Mouse (Mus musculus): ENCODE measurements at regions not wholly inside any gene's neighbourhood (a gene's known extent, or its start where the extent isn't known, plus 50 kb on each side); places are given as distances from the start of the nearest gene placed in this dataset.

GRCm38 (mm10) chr14:76714727-76715126 is 158.0 kb upstream of the Serp2 start:
- DNase-seq (ENCODE audit: low read depth, low spot score) = no peak

- no peak for DNase-seq (ENCODE audit: low read depth, low spot score)
These were observed 157.3 kb upstream of the Serp2 start for GRCm38 (mm10) chr14:76713946-76714345.

DNA sequence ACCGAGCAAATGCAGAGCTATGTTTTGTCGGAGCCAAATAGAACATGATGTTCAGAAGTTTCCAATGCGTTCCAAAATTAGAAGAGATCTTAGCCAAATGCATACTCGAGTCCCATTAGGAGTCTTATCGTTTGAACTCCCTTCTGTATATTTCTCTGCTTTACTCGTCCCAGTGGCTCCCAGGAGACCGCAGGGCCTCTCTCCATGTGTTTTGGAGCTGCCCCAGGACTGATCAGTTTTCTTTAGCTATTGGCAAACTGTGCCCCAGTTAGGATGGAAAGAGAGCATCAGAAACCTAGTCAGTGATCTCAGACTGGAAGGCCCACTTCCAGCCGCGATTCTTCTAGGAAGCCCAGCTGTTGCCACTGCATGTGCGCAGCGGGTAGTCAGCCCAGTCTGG is 152.0 kb upstream of the Serp2 start:
- no peak for DNase-seq (ENCODE audit: low read depth, low spot score)

DNA sequence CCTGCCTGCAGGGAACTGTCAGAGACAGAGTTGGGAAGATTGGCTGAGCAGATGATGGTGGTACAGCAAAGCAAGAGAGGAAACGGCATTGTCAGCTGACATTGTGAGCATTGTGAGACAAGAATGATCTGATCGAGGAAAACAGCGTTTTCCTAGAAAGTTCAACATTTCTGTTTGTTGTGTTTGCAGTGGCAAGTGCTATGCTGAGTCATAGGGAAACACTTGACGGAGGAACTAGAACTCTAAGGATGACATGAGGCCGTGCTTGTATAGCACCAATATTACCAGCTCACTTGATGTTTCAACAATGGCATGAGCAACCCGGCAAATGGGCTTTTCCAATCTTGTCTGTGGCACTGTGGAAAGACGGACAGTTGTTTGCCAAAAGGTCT is 146.7 kb upstream of the Serp2 start:
- peak; percentile 7 for DNase-seq (ENCODE audit: low read depth, low spot score)

DNA sequence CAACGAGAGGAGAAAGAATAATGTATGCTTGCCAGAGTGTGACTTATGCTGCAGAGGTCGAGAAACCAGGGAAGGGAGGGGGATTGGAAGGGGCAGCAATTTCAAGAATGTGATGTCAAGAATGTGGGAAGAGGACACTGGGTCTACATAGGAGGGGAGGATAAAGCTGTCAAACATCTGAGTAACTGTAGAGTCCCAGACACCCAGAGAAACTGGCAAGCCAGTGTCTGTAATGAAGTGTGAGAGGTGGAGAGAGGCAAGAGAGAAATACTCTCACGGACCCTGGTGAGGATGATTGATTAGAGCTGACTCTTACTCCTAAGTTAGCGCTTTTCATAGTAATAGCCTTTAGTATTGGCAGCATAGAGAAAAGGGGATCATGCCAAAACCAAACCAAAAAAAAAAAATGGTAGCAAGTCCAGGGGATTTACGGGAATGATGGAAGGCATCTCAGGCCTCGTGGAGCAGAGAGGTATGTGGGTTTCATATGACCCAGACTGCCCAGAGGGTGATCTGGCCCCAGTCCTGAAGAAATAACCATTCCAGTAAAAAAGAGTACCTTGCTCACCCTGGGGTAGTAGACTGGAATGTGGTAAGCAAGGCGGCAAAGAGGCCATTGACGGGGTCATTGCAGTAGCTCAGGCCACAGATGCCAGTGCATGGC is 146.2 kb upstream of the Serp2 start:
- DNase-seq (ENCODE audit: low read depth, low spot score) = no peak

GRCm38 (mm10) chr14:76701911-76702708 is 145.4 kb upstream of the Serp2 start:
- DNase-seq (ENCODE audit: low read depth, low spot score) = peak; percentile 3

DNA sequence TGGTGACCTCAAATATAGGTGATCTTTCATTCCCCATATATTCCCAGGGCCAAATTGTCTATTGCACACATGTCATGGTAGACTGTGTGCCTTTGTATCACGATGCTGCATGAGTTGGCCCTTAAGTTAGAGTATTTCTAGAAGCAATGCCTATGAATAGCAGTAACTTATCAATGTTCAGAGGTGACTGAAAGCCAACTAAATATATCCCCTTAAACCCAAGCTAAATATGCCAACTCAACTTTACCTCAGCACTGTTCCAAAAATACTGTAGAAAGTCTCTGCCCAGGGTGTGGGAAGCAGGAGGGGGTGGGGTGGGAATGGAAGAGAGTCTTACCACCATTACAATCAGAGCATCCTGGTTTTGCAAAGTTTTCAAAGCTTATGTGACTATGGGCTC is 144.6 kb upstream of the Serp2 start:
- DNase-seq (ENCODE audit: low read depth, low spot score) = no peak

DNA sequence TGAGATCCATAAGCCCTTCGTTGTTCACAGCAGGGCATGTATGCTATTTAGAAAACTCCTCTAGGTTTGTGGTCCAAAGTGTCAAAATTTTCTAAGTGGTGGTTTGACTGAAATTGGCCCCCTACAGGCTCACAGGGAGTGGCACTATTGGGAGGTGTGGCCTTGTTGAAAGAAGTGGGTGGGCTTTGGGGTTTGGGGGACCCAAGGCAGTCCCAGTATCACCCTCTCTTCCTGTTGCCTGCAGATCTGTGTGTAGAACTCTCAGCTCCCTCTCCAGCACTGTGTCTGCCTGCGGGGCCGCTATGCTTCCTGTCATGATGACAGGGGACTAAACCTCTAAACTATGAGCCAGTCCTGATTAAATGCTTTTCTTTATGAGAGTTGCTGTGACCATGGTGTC is 144.1 kb upstream of the Serp2 start:
- no peak for DNase-seq (ENCODE audit: low read depth, low spot score)

DNA sequence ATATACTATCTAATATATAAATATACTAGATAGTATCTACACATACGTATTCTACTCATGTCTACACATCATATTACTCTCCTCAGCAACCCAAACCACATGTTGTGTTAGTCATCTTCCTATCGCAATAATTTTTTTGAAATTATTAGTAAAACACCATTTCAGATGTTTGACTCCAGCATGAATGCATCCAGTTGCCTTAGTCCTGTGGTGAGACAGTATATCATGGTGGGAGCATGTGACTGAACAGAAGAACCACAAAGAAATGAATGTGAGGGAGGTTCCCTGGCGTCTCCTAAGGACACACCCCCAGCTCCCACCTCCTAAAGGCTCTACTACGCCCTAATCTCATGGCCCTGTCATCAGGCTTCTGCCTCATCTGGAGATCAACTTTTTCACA is 143.5 kb upstream of the Serp2 start:
- no peak for DNase-seq (ENCODE audit: low read depth, low spot score)

DNA sequence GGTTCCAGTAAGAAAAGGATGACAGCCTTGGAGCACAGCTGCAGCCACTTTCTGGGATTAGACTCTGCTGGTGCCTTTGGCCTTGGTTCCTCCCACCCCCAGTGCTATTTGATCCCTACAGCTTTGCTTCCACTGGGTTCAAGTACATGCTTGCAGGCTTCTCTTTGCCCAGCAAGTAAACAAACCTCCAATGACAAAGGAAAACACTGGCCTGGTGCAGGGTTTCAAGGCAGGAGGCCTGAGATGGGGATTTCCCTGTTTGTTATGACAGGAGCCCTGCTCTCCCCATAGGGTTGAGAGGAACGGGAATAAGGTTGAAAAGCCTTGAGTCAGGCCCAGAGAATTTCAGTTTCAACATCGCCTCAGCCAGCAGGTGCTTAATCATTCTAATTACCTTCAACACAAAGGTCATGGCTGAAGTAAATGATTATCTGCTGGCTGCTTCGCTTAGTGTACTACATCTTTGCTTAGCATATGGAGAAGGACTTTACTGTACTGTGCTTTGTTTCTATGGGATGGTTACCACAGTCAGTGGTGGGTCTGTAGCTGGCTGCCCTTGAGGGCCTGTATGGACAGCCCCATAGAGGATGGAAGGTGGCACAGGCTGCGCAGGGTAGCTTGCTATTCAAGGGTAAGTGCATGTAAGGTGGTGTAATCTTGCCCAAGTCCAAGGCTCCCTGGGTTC is 142.2 kb upstream of the Serp2 start:
- no peak for DNase-seq (ENCODE audit: low read depth, low spot score)

GRCm38 (mm10) chr14:76696729-76697128 is 140.0 kb upstream of the Serp2 start:
- DNase-seq (ENCODE audit: low read depth, low spot score) = no peak

DNA sequence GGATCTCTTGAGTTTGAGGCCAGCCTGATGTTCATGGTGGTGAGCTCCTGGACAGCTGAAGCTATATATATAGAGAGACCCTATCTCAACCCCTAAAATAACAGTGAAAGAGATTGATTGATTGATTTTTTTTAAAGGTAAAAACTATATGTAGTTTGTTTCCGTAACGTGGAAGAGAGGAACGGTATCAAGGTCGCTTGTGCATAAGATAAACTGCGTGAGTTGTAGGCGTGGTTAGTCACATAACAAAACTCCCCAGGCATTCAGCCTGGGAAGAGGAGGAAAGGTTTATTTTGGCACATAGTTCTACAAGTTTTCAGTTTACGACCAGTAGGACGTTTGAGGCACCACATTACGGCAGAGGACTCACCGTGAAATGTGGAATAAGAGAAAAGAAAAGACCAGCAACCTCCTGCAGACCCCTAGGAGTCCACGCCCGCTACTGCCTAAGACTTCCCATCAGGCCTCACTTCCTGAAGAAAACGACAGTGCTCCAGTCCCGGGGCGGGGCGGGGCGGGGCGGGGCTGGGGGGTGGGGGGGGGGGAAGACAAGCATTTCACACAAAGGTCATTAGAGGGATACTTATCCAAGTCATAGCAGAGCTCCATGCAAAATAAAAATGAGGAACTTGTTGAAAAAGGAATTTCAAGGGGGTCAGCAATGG is 139.1 kb upstream of the Serp2 start:
- no peak for DNase-seq (ENCODE audit: low read depth, low spot score)

GRCm38 (mm10) chr14:76694894-76695293 is 138.2 kb upstream of the Serp2 start:
- no peak for DNase-seq (ENCODE audit: low read depth, low spot score)

DNA sequence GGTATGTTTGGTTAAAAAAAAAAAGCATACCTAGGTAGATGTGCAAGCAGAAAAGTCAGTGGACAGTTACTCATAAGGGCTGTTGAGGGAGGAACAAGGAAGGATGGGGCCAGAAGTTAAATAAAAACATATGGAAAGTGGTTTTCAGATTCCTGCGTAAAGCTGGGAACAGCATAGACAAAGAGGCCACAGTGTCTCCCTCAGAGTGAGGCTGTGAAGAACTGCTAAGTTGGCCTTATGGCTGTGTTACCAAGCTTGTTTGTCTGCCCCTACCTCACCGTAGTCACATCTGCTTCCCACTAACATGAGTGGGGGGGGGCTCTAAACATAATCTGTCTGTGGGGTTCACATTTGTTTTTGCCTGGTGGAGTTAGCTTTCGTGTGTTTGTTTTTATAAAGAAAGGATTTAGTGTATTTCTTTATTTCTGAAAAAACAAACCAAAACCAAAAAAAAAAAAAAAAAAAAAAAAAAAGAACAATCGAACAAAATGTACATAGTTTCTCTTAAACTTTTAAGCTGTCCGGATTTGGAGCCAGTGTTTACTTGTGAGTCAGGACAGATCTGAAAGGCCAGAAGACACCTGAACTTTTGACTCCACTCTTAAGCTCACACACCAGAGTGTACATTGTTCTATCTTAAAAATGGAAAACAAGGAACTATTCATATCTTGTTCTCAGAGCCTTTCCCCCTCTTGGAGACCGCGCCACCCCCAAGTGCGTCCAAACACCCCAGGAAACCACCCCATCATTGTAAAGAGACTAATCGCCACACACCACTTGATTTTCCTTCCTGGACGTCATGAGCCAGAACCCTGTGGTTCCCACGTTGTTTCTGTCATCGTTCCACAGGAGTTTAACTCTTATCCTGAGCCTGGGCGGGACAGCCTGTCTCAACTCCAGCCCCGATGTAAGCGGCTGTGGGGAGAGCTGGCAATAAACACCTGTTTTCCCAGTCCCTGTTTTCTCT is 136.9 kb upstream of the Serp2 start:
- no peak for DNase-seq (ENCODE audit: low read depth, low spot score)

GRCm38 (mm10) chr14:76687971-76688407 is 131.3 kb upstream of the Serp2 start:
- DNase-seq (ENCODE audit: low read depth, low spot score) = no peak

- no peak for DNase-seq (ENCODE audit: low read depth, low spot score)
These were observed 130.2 kb upstream of the Serp2 start for GRCm38 (mm10) chr14:76686762-76687453.

DNA sequence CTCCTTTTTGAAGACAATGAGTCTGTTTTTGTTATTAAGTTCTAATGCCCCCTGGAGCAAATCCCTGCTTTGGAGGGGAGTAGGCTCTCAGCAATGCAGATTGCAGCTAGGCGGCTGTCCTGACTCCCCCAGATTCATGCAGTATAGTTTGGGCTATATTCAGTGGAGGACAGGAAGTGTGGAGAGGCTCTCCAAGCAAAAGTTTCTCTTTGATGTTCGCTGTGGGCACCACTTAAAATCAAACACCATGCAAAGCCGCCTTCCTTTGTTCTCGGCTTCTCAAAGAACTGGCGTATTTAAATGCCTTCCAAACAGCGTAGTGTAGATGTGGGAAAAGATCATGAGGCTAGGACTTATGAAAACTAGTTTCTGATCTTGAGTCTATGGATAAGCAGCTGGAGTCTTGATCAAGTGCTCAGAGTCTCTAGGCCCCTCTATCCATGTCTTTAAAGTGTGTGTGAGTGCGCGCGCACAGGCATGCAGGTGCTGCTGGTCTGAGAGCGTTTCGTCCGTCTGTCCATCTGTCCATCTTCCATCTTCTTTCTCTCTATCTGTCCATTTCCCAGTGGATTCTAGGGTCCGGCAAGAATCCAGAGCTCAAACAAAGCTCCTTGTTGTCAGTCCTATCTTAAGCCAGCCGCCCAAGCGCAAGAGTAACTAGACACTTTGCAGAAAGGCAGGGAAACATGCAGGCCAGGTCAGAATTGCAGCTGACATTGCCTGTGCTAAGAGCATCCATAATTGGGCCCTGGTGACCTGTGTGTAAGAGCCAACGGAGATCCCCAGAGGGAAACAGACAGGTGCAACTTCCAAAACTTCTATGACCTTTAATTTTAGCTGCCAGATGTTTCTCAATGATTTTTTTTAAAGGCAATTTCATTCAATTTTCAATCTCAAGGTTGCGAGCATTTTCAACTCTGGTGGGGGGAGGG is 129.4 kb upstream of the Serp2 start:
- DNase-seq (ENCODE audit: low read depth, low spot score) = no peak

DNA sequence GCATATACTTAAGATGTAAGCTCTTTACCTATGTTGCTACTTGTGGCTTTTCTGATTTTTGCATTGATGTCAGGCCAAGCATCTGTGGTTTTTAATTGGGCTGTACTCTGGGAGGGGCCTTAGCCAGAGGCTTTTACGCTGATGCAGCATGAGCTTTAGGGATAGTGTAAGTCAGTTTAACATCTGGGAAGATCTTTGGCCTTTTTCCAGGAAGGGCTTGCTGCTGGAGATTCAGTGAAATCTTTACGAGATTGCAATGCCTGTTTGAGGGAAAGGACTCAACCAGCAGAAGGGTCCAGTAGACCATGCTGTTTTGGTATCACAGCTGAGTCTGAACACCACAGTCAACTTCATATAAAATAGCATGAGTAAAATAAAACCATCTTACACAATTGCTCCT is 127.6 kb upstream of the Serp2 start:
- no peak for DNase-seq (ENCODE audit: low read depth, low spot score)

Data from A20 (cell line).